Mouse (Mus musculus) CD4-positive naive resting alpha-beta T cell, adult 76 days (primary cell): Measurements from ENCODE around the gene Adgrf4. TPM values are rescaled to one million over a fixed set of nuclear protein-coding genes. Genes with fewer than 3 reads are reported as not detected.

Experiments used
- total RNA-seq: library from RNA; stranded (reverse); gene quantifications from one replicate; pipeline ENCODE4 v1.2.4, GENCODE M21; 2023

Adgrf4 gene
- not detected for total RNA-seq

GRCm38 (mm10) chr17:42692136-42692535 is at the start of gene Adgrf4:
Adgrf4 (minus strand) TSS chr17:42692284.

GRCm38 (mm10) chr17:42741801-42742217 is 49.7 kb upstream of the Adgrf4 start, which contains the start of gene Adgrf2:
Adgrf2 (minus strand) TSS chr17:42742179.

GRCm38 (mm10) chr17:42611295-42611694 is 80.8 kb downstream of the Adgrf4 start, which contains the start of gene Opn5:
Opn5 (minus strand) TSS chr17:42611395.

Other genes starting within 250 kb of the Adgrf4 start
- gene Opn5, start 80.9 kb downstream of the Adgrf4 start, total RNA-seq: not detected
- not detected for gene Adgrf2, start 49.9 kb upstream of the Adgrf4 start, total RNA-seq
- gene Cd2ap, start 184.4 kb upstream of the Adgrf4 start, total RNA-seq: 86.2 TPM